Mouse (Mus musculus) heart, embryonic 13.5 days (tissue): ENCODE data around the gene Pitpnm2. TPM values are rescaled to one million over a fixed set of nuclear protein-coding genes. Genes with fewer than 3 reads are reported as not detected.

Experiments
- ATAC-seq: fragments of 200-750 bp; cut with Nextera tagmentation; 2 replicates; pipeline ENCODE4 v1.8.0; 2017; ENCODE audit warnings: moderate TSS enrichment; ENCODE audit not compliant: insufficient number of reproducible peaks, low FRiP score, low TSS enrichment; ENCODE audit errors: extremely low read depth
- H3K27ac ChIP-seq: fragments of 300-500 bp; sonication (generic); replicated peaks from 2 replicates; pipeline ENCODE4 v1.5.1; 2015; ENCODE audit warnings: moderate library complexity, mild to moderate bottlenecking, inconsistent platforms
- H3K27me3 ChIP-seq: fragments of 300-500 bp; sonication (generic); replicated peaks from 2 replicates; pipeline ENCODE4 v1.6.1; 2015; ENCODE audit warnings: mild to moderate bottlenecking, inconsistent platforms
- H3K36me3 ChIP-seq: fragments of 300-500 bp; sonication (generic); 2 replicates; pipeline ENCODE4 v1.6.1; 2015; ENCODE audit warnings: mild to moderate bottlenecking, inconsistent platforms
- H3K4me1 ChIP-seq: fragments of 300-500 bp; sonication (generic); 2 replicates; pipeline ENCODE4 v1.6.1; 2015; ENCODE audit warnings: inconsistent platforms
- H3K4me2 ChIP-seq: fragments of 300-500 bp; sonication (generic); 2 replicates; pipeline ENCODE4 v1.6.1; 2015; ENCODE audit warnings: inconsistent platforms, mild to moderate bottlenecking, moderate library complexity
- H3K4me3 ChIP-seq: fragments of 300-500 bp; sonication (generic); 2 replicates; pipeline ENCODE4 v1.5.1; 2015; ENCODE audit warnings: moderate library complexity, mild to moderate bottlenecking, inconsistent platforms
- H3K9ac ChIP-seq: fragments of 300-500 bp; sonication (generic); 2 replicates; pipeline ENCODE4 v1.6.1; 2015; ENCODE audit warnings: inconsistent platforms, mild to moderate bottlenecking, moderate library complexity
- H3K9me3 ChIP-seq: fragments of 300-500 bp; sonication (generic); 2 replicates; pipeline ENCODE4 v1.6.1; 2016; ENCODE audit warnings: inconsistent platforms
- WGBS: fragments of 180-500 bp; shearing (Covaris S2); methylation state at CpG from one replicate; pipeline ENCODE4 v1.1.7; 2015; ENCODE audit warnings: mixed read lengths; 5-methylcytosine and 5-hydroxymethylcytosine counted together
- polyA plus RNA-seq: library from polyadenylated mRNA; unstranded; fragments of >200 nt; fragmentation: Nextera tagmentation; extraction: Ambion mirVana; gene quantifications from 2 replicates; pipeline ENCODE4 v1.2.1, GENCODE M21; 2015

Pitpnm2 gene
- polyA plus RNA-seq, 1 experiment from 2014 or later = 6.6 TPM

DNA sequence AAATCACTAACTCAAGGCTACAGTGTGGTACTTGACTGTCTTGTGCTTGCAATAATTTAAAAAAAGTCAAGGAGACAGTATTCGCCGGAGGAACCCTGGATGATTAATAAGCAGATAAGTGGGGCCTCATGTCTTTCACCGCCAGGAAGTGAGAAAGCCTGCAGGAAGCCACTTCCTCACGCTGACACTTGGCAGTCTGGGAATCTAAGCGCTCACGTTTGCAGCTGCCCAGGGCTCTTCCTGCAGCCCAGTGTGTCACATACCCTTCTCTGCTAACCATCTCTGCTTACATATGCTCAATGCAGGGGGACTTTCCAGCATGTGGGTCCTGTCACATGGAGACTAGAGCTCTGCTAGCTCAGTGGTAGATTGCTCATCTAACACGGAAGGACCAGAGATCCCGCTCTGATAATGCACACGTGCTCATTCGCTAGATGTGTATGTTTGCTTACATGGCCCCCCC is 174.7 kb downstream of the Pitpnm2 start:
- peak overlapping the region; percentile 33; the same call in 1 of the 2 replicates for H3K27ac ChIP-seq
- H3K9ac ChIP-seq = no peak overlapping the region
- no peak overlapping the region for H3K4me2 ChIP-seq
- peaks cover 50% of the 10 kb centered on the region for H3K4me1 ChIP-seq
- WGBS = 23% methylated on average over 10 of the region's 10 CpGs
- H3K4me3 ChIP-seq = no peak overlapping the region
- H3K27me3 ChIP-seq = 0 out of 2 replicates have a peak, but pooled peaks cover 7% of the 10 kb centered on the region
- no peaks in the 10 kb centered on the region for H3K9me3 ChIP-seq
- no peaks in the 10 kb centered on the region for H3K36me3 ChIP-seq
- ATAC-seq = no peak; the same call in 1 of the 2 replicates

DNA sequence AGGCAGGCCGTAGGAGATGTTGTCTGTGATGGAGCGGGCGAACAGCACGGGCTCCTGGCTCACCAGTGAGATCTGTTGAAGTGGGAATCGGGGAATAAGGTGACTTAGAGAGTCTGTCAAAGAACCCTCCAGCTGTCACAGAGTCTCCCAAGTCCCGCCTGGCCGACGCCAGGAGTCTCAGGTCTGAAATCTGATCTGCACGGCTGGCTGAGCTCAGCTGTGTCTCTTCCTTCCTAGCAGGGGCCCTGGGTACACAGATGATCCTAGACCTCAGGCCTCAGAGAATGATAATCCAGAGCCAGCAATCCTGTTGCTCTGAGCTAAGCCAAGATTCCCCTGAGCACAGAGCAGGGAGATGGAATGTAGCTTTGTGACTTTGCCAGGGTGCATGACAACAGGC is 175.9 kb downstream of the Pitpnm2 start:
- Histone ChIP-seq H3K27ac (no peak overlapping the region), H3K4me3 (no peak overlapping the region), H3K9me3 (no peaks in the 10 kb centered on the region), H3K4me1 (peaks cover 45% of the 10 kb centered on the region), H3K9ac (peak overlapping the region; percentile 33; the same call in 1 of the 2 replicates), H3K27me3 (0 out of 2 replicates have a peak, but pooled peaks cover 7% of the 10 kb centered on the region), H3K4me2 (no peak overlapping the region), H3K36me3 (no peaks in the 10 kb centered on the region)
- 43% methylated on average over 9 of the region's 9 CpGs for WGBS
- ATAC-seq = no peak

DNA sequence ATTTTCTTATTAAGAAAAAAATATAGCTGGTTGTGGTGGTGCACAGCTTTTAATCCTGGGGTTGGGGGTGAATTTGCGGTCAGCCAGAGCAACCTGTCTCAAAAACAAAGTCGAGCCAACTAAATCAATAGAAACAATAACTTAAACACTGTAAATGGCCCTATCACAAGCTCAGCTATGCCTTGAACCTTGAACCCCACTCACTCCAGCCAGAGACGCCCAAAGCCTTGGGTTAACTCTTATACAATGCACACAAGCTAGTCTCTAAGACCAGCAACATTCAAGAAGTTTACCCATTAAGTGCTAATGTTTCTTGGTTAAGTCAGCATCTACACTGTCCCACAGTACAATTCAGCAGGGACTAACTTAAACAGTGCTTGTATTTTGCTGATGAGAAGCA is 179.9 kb downstream of the Pitpnm2 start:
- Histone ChIP-seq H3K9me3 (no peaks in the 10 kb centered on the region), H3K4me3 (no peak overlapping the region), H3K4me2 (no peak overlapping the region), H3K27me3 (no peaks in the 10 kb centered on the region), H3K36me3 (no peaks in the 10 kb centered on the region), H3K4me1 (peaks cover 23% of the 10 kb centered on the region), H3K27ac (no peak overlapping the region), H3K9ac (no peak overlapping the region)
- ATAC-seq = no peak
- WGBS = 87% methylated on average over 3 of the region's 3 CpGs

Other genes with a start within 250 kb of the Pitpnm2 start
- 51.2 and 52.2 TPM in 2 replicates for gene Vps37b, start 217.5 kb downstream of the Pitpnm2 start, polyA plus RNA-seq
- 1.6 and 1.7 TPM in 2 replicates for gene Abcb9, start 154.0 kb downstream of the Pitpnm2 start, polyA plus RNA-seq
- gene Ogfod2, start 137.5 kb downstream of the Pitpnm2 start, polyA plus RNA-seq = 18.3 and 18.8 TPM in 2 replicates
- gene Arl6ip4, start 133.7 kb downstream of the Pitpnm2 start, polyA plus RNA-seq = 68.5 and 70.8 TPM in 2 replicates
- gene Mphosph9, start 78.2 kb upstream of the Pitpnm2 start, polyA plus RNA-seq = 10.2 and 13.6 TPM in 2 replicates
- gene 2810006K23Rik, start 78.3 kb upstream of the Pitpnm2 start, polyA plus RNA-seq = 18.5 and 19.5 TPM in 2 replicates
- 20.5 and 23.9 TPM in 2 replicates for gene Cdk2ap1, start 113.3 kb upstream of the Pitpnm2 start, polyA plus RNA-seq
- gene Sbno1, start 176.2 kb upstream of the Pitpnm2 start, polyA plus RNA-seq = 54.3 and 64.1 TPM in 2 replicates
- 26.7 and 34.4 TPM in 2 replicates for gene Kmt5a, start 190.2 kb upstream of the Pitpnm2 start, polyA plus RNA-seq
- 12.3 and 14.8 TPM in 2 replicates for gene Rilpl2, start 228.6 kb upstream of the Pitpnm2 start, polyA plus RNA-seq
- 22.9 and 23.9 TPM in 2 replicates for gene Snrnp35, start 233.4 kb upstream of the Pitpnm2 start, polyA plus RNA-seq